Mouse (Mus musculus) liver, postnatal 0 days (tissue): ENCODE results near the gene Timm44.

ENCODE experiments used
- CTCF ChIP-seq: sonication (generic); IDR thresholded peaks from 2 replicates; pipeline ENCODE4 v1.5.1; 2016; ENCODE audit warnings: antibody characterized with exemption, low read depth
- EP300 ChIP-seq: IDR thresholded peaks from 2 replicates; pipeline ENCODE4 v1.6.1; 2016; ENCODE audit warnings: antibody characterized with exemption, low read depth, mild to moderate bottlenecking

DNA sequence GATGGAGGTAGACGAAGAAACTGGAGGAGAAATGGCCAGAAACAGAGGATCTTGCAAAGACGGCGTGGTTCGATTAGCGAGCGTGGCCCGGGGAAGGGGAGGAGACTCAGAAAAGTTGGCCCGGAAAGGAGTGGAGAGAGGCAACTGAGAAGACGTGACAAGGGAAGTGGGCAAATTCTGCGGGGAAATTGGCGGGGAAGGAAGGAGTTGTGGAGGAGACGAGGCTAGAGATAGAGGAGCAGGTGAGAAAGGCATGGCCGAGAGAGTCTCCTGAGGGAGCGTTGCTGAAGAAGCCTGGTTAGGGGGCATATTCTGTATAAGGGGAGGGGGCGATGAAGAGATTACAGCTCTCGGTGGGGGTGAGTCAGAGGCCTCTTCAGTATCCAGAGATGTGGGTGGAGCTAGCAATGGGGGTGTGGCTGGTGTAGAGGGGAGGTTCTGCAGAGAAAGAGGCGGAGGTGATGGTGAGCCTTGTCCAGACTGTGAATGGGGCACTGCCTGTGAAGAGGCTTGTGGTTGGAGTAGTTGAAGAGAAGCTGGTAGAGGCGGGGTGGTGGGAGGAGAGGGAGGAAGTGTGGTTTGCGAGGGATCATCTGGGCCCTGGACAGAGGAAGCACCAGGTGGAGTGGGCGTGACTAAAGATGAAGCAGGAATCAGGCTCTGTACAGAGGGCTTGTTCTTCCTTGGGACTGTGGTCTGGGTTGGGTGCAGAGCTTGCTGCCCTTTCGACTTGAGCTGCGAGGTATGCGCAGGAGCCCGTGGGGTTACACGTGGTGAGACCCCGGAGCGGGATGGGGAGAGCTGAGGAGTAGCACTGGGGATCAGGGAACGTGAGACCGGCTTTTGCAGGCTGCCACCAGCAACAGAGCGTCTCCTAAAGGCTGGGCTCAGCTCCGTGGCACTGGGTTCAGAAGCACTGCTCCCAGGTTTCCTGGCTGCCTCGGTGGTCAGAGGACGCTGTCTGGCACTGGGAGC lies 61.4 kb downstream of the Timm44 start:
- TF ChIP-seq CTCF (no peak), EP300 (no peak)
